Mouse (Mus musculus): ENCODE results near the gene Zfpm1.

The Zfpm1 gene

GRCm38 (mm10) chr8:122296173-122297001 is 14.4 kb downstream of the Zfpm1 start:
- DNase-seq (ENCODE audit: low read depth in 2 of 2, low spot score in 2 of 2): no peak

GRCm38 (mm10) chr8:122299581-122300254 is 17.8 kb downstream of the Zfpm1 start:
- DNase-seq (ENCODE audit: low read depth in 2 of 2, low spot score in 2 of 2): no peak

GRCm38 (mm10) chr8:122301081-122301480 is 19.1 kb downstream of the Zfpm1 start:
- DNase-seq (ENCODE audit: low read depth in 2 of 2, low spot score in 2 of 2): no peak

GRCm38 (mm10) chr8:122301866-122302265 is 19.9 kb downstream of the Zfpm1 start:
- no peak for DNase-seq (ENCODE audit: low read depth in 2 of 2, low spot score in 2 of 2)

- DNase-seq (ENCODE audit: low read depth in 2 of 2, low spot score in 2 of 2): no peak
These were observed 21.5 kb downstream of the Zfpm1 start for GRCm38 (mm10) chr8:122303451-122303850.

GRCm38 (mm10) chr8:122304058-122304457 is 22.1 kb downstream of the Zfpm1 start:
- no peak for DNase-seq (ENCODE audit: low read depth in 2 of 2, low spot score in 2 of 2)

- no peak for DNase-seq (ENCODE audit: low read depth in 2 of 2, low spot score in 2 of 2)
These were observed 24.9 kb downstream of the Zfpm1 start for GRCm38 (mm10) chr8:122306660-122307399.

GRCm38 (mm10) chr8:122307836-122308235 is 25.9 kb downstream of the Zfpm1 start:
- no peak for DNase-seq (ENCODE audit: low read depth in 2 of 2, low spot score in 2 of 2)

GRCm38 (mm10) chr8:122309272-122309671 is 27.3 kb downstream of the Zfpm1 start:
- DNase-seq (ENCODE audit: low read depth in 2 of 2, low spot score in 2 of 2): no peak

- no peak for DNase-seq (ENCODE audit: low read depth in 2 of 2, low spot score in 2 of 2)
These were observed 29.2 kb downstream of the Zfpm1 start for GRCm38 (mm10) chr8:122311115-122311514.

- DNase-seq (ENCODE audit: low read depth in 2 of 2, low spot score in 2 of 2): no peak
These were observed 30.6 kb downstream of the Zfpm1 start for GRCm38 (mm10) chr8:122312553-122312952.

GRCm38 (mm10) chr8:122313310-122313709 is 31.4 kb downstream of the Zfpm1 start:
- DNase-seq (ENCODE audit: low read depth in 2 of 2, low spot score in 2 of 2): no peak

- no peak for DNase-seq (ENCODE audit: low read depth in 2 of 2, low spot score in 2 of 2)
These were observed 33.1 kb downstream of the Zfpm1 start for GRCm38 (mm10) chr8:122314899-122315496.

- no peak for DNase-seq (ENCODE audit: low read depth in 2 of 2, low spot score in 2 of 2)
These were observed 34.5 kb downstream of the Zfpm1 start for GRCm38 (mm10) chr8:122316402-122316801.

GRCm38 (mm10) chr8:122317918-122318475 is 36.1 kb downstream of the Zfpm1 start:
- no peak for DNase-seq (ENCODE audit: low read depth in 2 of 2, low spot score in 2 of 2)

- DNase-seq (ENCODE audit: low read depth in 2 of 2, low spot score in 2 of 2): no peak
These were observed 37.2 kb downstream of the Zfpm1 start for GRCm38 (mm10) chr8:122319045-122319707.

- no peak for DNase-seq (ENCODE audit: low read depth in 2 of 2, low spot score in 2 of 2)
These were observed 37.8 kb downstream of the Zfpm1 start for GRCm38 (mm10) chr8:122319708-122320075.

GRCm38 (mm10) chr8:122320541-122320940 is 38.6 kb downstream of the Zfpm1 start:
- no peak for DNase-seq (ENCODE audit: low read depth in 2 of 2, low spot score in 2 of 2)

- DNase-seq (ENCODE audit: low read depth in 2 of 2, low spot score in 2 of 2): no peak
These were observed 39.5 kb downstream of the Zfpm1 start for GRCm38 (mm10) chr8:122321455-122321921.

GRCm38 (mm10) chr8:122322126-122322525 is 40.2 kb downstream of the Zfpm1 start:
- no peak for DNase-seq (ENCODE audit: low read depth in 2 of 2, low spot score in 2 of 2)

Data from CD8-positive naive resting alpha-beta T cell, adult 2 months (primary cell).